Mouse (Mus musculus): ENCODE data around the gene Mrpl20. TPM values are rescaled to one million over a fixed set of nuclear protein-coding genes. Genes with fewer than 3 reads are reported as not detected.

The Mrpl20 gene
- polyA plus RNA-seq (2015; fragmentation: Nextera tagmentation; extraction: Ambion mirVana) = 193 and 228 TPM in 2 replicates

DNA sequence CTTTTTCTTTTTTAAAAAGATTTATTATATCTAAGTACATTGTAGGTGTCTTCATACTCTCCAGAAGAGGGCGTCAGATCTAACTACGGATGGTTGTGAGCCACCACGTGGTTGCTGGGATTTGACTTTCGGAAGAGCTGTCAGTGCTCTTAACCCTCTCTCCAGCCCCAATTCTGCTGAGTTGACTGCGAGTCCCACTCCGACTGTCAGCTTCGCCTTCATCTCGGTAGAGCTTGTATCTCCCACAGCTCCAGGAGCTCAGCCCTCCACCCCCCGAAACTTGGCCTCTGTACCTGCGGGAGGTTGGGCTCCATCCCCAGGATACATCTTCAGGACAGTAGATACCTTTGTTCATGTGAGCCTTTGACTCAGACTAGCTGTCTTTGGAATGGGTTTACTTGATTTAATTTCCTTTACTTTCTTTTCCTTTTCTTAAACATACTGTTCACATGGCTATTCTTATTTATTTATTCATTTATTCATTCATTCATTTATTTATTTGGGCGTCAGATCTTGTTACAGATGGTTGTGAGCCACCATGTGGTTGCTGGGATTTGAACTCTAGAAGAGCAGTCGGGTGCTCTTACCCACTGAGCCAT, at the start of gene Mrpl20:
TSS of gene Mrpl20 (plus strand) at position 138 of the 599 bp plus-strand sequence.
- WGBS = 12% methylated on average over 12 of the region's 12 CpGs
- H3K9me3 ChIP-seq = no peaks in the 10 kb centered on the region
- no peak for ATAC-seq (ENCODE audit: borderline replicate concordance, extremely low read depth, low FRiP score, low TSS enrichment)

DNA sequence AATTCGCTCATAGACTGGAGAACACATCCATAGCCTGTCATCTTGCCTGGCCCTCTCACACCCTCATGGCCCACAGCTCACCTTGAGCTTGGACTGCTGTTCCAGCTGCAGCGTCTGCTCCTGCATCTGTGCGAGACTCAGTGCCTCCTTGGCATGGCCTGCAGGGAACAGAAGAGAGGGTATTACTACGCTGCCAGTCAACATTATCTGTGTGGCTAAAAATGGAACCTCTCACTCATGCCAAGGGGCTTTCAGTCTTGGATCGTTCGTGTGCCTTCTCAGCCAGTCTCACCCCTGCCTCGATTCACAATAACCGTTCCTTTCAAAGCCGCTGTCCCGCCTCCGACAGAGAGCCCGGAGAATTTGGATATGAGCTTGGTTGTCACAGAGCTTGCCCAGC, 45.7 kb upstream of the Mrpl20 start:
- no peak overlapping the region for H3K4me2 ChIP-seq
- no peaks in the 10 kb centered on the region for H3K27me3 ChIP-seq
- H3K9me3 ChIP-seq = no peaks in the 10 kb centered on the region
- no peak overlapping the region for H3K27ac ChIP-seq
- H3K9ac ChIP-seq = no peak overlapping the region
- H3K4me3 ChIP-seq = no peak overlapping the region
- H3K36me3 ChIP-seq = peaks cover 51% of the 10 kb centered on the region
- WGBS = 92% methylated on average over 12 of the region's 12 CpGs
- ATAC-seq (ENCODE audit: borderline replicate concordance, extremely low read depth, low FRiP score, low TSS enrichment) = no peak
- H3K4me1 ChIP-seq = peaks cover 20% of the 10 kb centered on the region

More for the DNA sequence above, at the start of gene Mrpl20:
- Histone ChIP-seq H3K27ac (peak within 1 kb of the TSS; percentile 66), H3K4me3 (peak within 1 kb of the TSS; percentile 81), H3K9ac (peak within 1 kb of the TSS; percentile 73), H3K4me1 (peaks cover 17% of the 10 kb centered on the region), H3K27me3 (no peaks in the 10 kb centered on the region), H3K36me3 (peaks cover 9% of the 10 kb centered on the region), H3K4me2 (peak within 1 kb of the TSS; percentile 61)

DNA sequence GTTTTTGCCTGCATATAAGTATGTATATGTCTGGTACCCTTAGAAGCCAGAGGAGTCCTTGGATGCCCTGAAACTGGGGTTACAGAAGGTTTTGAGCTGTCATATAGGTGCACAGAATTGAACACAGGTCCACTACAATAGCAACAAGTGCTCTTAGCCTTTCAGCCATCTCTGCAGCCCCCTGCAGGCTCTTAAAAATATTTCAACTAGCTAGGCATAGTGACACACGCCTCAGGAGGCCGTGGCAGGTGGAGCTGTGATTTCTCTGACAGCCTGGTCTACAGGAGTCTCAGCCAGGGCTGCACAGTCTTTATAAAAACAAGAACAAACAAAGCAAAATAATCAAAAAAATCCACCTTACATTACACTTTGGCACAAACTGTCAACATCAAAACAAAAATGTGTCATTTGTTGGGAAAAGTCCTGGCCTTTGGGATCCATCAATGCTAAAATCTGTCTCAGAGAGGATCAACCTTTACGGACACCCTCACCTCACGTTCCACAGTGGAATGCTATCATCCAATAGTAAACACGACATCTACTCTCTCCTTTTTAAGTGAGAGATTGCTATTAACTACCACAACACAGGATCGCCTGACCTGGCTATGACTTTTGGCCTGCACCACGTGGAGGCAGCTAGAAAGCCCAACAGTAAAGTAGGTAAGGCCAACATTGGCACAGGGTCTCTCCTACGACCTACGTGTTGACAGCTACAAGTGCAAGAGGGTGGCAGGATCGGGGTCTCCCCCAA, 42.6 kb upstream of the Mrpl20 start:
- H3K27me3 ChIP-seq = no peaks in the 10 kb centered on the region
- H3K9me3 ChIP-seq = no peaks in the 10 kb centered on the region
- H3K9ac ChIP-seq = peak overlapping the region; percentile 83
- peak overlapping the region; percentile 96 for H3K4me3 ChIP-seq
- peaks cover 20% of the 10 kb centered on the region for H3K4me1 ChIP-seq
- no peak overlapping the region for H3K27ac ChIP-seq
- ATAC-seq (ENCODE audit: borderline replicate concordance, extremely low read depth, low FRiP score, low TSS enrichment) = 0 out of 2 replicates have a peak, but pooled peaks have one; percentile 4
- H3K4me2 ChIP-seq = peak overlapping the region; percentile 97
- peaks cover 23% of the 10 kb centered on the region for H3K36me3 ChIP-seq
- WGBS = 2% methylated on average over 10 of the region's 10 CpGs

DNA sequence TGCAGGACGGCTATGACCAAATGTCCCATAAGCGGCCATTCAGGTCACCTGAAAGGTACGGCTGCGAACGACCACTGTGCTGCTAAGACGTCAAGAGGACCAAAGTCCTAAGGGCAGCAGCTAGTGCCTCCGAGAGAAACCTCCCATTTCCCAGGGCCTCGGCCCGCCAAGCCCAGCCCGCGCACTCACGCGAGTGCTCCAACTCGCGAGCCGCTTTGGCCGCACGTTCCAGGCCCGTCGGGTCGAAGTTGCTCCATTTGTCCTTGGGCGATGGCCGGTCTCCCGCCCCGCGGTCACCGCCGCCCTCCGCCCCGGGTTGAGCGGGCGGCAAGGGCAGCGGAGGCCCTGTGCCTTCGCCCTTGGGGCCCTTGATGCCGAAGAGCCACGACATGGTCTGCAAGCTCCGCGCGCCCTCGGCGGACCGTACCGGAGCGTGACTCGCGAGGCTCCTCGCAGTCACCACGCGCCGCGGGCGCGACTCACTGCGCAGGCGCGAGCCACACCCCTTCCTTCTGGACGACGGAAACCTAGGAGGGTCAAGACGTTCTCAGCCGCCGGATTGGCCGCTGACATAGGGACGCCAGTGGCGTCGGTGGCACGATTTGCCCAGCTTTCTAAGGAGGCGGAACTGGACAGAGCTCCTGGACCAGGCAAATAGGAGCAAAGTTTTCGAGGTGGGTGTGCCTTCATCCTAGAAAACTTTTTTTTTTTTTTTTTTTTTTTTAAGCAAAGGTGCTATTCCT, 41.9 kb upstream of the Mrpl20 start, which contains the start of gene Atad3a:
TSS of gene Atad3a (minus strand) at position 481 of the 743 bp plus-strand sequence.
- H3K9ac ChIP-seq = peak within 1 kb of the TSS; percentile 83
- H3K4me1 ChIP-seq = peaks cover 20% of the 10 kb centered on the region
- peak within 1 kb of the TSS; percentile 48 for H3K27ac ChIP-seq
- H3K27me3 ChIP-seq = no peaks in the 10 kb centered on the region
- H3K4me2 ChIP-seq = peak within 1 kb of the TSS; percentile 97
- peaks cover 16% of the 10 kb centered on the region for H3K36me3 ChIP-seq
- H3K9me3 ChIP-seq = no peaks in the 10 kb centered on the region
- peak within 1 kb of the TSS; percentile 96 for H3K4me3 ChIP-seq
- ATAC-seq (ENCODE audit: borderline replicate concordance, extremely low read depth, low FRiP score, low TSS enrichment) = peak; percentile 98
- WGBS = under 1% methylated on average over 68 of the region's 68 CpGs

DNA sequence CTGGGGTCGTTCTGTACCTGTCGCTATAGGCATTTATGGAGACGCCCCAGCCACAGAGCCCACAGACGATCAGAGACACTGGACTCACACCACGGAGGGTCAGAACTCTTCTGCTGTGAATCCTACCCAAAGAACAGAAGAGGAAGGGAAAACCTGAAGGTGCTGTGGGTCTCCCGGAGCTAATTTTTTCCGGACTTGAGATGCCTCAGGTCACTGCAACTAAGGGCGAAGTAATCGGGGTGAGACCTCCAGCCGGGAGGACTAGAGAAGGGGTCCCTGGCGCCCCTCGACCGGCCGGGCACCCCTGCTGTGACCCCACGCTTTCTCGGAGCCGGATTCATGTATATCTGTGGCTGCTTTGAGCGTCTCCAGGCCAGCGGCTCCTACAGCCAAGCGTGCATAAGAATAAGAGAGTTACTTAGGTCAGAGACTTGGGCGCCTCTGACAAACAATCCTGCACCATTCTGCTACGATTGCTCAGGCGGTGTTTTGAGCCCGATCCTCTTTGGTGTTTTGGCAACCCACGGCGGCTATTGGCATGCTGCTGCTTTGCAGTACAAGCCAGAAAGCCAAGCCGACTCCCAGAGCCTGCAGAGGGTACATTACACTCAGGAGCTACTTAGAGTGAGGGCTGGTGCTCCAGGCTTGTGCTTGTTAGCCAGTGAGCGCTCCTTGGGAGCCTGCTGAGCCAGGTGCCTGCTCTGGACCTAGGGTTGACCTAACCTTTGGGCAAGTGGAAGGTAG, 41.1 kb upstream of the Mrpl20 start:
- Histone ChIP-seq H3K36me3 (peaks cover 8% of the 10 kb centered on the region), H3K27ac (peak overlapping the region; percentile 48; the same call in 1 of the 2 replicates), H3K4me1 (peaks cover 20% of the 10 kb centered on the region), H3K27me3 (no peaks in the 10 kb centered on the region), H3K4me3 (peak overlapping the region; percentile 96), H3K9ac (peak overlapping the region; percentile 83), H3K4me2 (peak overlapping the region; percentile 97), H3K9me3 (no peaks in the 10 kb centered on the region)
- peak; percentile 7; the same call in 1 of the 2 replicates for ATAC-seq (ENCODE audit: borderline replicate concordance, extremely low read depth, low FRiP score, low TSS enrichment)
- 1% methylated on average over 28 of the region's 28 CpGs for WGBS

DNA sequence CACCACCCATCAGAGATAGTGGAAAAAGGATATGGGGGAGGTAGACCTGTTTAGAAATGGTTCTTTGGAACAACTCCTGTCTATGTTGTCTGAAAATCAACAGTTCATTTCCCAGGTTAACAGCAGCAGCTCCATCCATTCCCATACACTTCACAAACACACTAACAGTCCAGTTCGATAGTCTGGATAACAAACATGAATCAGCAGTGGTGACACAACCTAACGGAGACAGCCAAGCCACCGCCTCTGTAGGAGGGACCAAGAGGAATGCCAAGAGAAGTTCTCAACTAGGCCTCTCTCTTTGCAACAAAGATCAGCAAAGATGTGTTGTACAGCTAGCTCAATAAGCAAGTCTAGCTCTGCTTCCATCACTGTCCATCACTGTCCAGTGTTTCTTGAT, 40.3 kb upstream of the Mrpl20 start:
- WGBS = 74% methylated on average over 3 of the region's 3 CpGs
- H3K27ac ChIP-seq = no peak overlapping the region
- H3K27me3 ChIP-seq = no peaks in the 10 kb centered on the region
- ATAC-seq (ENCODE audit: borderline replicate concordance, extremely low read depth, low FRiP score, low TSS enrichment) = no peak
- no peak overlapping the region; the same call in 1 of the 2 replicates for H3K4me2 ChIP-seq
- no peaks in the 10 kb centered on the region for H3K9me3 ChIP-seq
- H3K36me3 ChIP-seq = 0 out of 2 replicates have a peak, but pooled peaks cover under 1% of the 10 kb centered on the region
- H3K4me3 ChIP-seq = no peak overlapping the region
- H3K4me1 ChIP-seq = peaks cover 20% of the 10 kb centered on the region
- H3K9ac ChIP-seq = no peak overlapping the region

DNA sequence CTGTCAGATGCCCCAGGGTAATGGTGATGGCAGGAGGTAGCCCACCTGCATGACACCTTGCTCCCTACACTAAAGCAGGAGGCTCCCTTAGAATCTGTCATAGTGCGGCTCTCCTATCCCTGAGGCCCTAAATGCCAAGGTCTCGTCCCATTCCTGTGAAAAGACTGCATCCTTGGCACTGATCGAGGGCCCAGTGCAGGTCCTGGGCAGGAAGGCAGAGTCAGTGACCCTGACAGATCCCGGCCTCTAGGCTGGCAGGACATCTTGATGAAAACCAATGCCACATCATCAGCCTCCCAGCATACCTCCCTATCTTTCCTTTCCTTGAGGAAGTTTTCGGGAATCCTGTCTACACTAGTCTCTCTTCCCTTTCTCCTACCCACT, 33.2 kb upstream of the Mrpl20 start:
- peak overlapping the region; percentile 85 for H3K4me2 ChIP-seq
- no peak for ATAC-seq (ENCODE audit: borderline replicate concordance, extremely low read depth, low FRiP score, low TSS enrichment)
- H3K4me3 ChIP-seq = peak overlapping the region; percentile 49
- no peaks in the 10 kb centered on the region for H3K9me3 ChIP-seq
- 63% methylated on average over 5 of the region's 5 CpGs for WGBS
- H3K27me3 ChIP-seq = peaks cover 34% of the 10 kb centered on the region
- no peaks in the 10 kb centered on the region for H3K36me3 ChIP-seq
- H3K9ac ChIP-seq = peak overlapping the region; percentile 66; the same call in 1 of the 2 replicates
- peaks cover 22% of the 10 kb centered on the region for H3K4me1 ChIP-seq
- no peak overlapping the region for H3K27ac ChIP-seq

DNA sequence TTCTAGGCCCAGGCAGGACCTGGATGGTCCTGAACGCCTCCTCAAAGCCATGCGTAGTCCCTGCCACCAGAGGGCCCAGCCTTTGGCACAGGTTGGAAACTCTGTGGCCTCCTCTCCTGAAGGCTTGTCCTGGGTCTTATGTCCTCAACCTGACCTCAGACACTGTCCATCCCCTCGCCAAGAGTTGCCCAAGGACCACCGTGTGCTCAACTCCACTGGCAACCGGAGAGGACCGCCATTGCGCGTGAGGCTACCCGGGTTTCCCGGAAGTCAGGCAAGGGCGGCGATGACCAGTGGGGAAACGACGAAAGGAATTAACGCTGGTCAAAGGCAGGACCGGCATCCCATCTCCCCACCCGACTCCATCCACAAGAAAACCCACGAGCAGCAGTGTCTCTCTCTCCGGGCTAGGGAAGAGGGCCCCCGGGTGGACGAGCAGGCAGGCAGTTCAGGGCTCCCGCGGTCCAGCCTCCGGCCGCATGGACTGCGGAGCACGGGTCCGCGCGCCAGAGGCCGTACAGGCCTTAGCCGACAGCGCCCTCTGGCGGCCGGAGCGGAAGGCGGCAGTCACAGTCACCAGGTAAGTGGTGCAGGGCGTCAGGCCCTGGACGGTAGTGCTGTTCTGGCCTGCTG, 32.7 kb upstream of the Mrpl20 start:
- peak; percentile 86 for ATAC-seq (ENCODE audit: borderline replicate concordance, extremely low read depth, low FRiP score, low TSS enrichment)
- Histone ChIP-seq H3K36me3 (no peaks in the 10 kb centered on the region), H3K4me1 (peaks cover 27% of the 10 kb centered on the region), H3K27me3 (peaks cover 34% of the 10 kb centered on the region), H3K4me2 (peak overlapping the region; percentile 85), H3K27ac (peak overlapping the region; percentile 71), H3K9me3 (no peaks in the 10 kb centered on the region), H3K4me3 (peak overlapping the region; percentile 49), H3K9ac (peak overlapping the region; percentile 66)
- WGBS = under 1% methylated on average over 30 of the region's 39 CpGs

DNA sequence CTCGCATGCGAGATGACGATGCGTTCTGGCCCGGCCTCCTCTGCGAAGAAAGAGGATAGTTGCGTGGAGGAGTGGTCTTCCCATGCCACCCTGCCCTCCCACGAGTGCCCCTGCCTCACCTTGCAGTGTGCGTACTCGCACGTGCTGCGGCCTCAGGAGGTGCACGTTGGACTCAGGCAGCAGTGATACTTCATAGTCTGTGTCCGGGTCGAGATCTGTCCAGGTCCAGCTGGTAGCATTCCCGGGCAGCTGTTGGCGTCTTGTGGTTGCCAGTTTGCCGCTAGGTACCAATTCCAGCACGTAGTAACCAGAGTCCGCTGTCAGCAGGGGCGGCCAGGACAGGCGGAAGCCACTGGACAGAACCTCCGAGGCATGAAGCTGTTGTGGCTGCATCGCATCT, 32.1 kb upstream of the Mrpl20 start:
- no peak for ATAC-seq (ENCODE audit: borderline replicate concordance, extremely low read depth, low FRiP score, low TSS enrichment)
- Histone ChIP-seq H3K9ac (peak overlapping the region; percentile 66), H3K4me1 (peaks cover 34% of the 10 kb centered on the region), H3K4me2 (peak overlapping the region; percentile 85), H3K9me3 (no peaks in the 10 kb centered on the region), H3K36me3 (no peaks in the 10 kb centered on the region), H3K4me3 (peak overlapping the region; percentile 49), H3K27me3 (peaks cover 34% of the 10 kb centered on the region), H3K27ac (no peak overlapping the region)
- 35% methylated on average over 24 of the region's 24 CpGs for WGBS

DNA sequence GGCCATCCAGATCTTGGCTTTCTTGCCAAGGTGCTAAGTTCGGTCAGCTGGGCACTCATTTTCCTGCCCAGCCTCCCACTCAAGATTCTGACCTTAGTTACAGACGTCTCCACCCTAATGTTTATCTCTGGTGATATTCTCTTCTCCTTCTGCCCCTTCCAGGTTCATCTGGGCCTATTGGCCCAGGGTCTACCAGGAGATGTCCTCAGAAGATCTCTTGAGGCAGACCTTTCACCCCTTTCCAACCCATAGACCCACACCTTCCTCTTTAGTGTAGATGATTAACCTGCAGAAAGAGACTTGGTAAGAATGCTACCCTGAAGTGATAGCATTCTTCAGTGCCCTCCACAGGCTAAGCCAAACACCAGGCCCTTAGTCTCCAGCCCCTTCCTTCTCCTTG, 31.0 kb upstream of the Mrpl20 start:
- no peak for ATAC-seq (ENCODE audit: borderline replicate concordance, extremely low read depth, low FRiP score, low TSS enrichment)
- H3K4me3 ChIP-seq = no peak overlapping the region

DNA sequence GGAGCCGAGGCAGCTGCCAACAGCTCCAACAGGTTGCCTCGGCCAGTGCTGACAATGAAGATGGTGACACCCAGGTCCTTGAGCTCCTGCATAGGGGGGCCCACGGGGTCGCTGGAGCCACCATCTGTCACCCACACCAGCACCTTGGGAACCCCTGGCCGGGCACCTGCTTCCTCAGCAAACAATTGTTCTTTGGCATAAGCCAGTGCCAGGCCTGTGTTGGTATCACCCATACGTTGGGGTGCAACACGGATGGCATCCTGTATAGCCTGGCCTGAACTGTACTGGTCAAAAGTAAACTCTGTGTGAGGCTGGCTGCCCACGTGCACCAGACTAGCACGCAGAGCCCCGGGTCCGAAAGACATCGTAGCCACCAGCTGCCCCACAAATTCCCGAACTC, 29.9 kb upstream of the Mrpl20 start:
- Histone ChIP-seq H3K27me3 (peaks cover 34% of the 10 kb centered on the region), H3K4me2 (no peak overlapping the region), H3K36me3 (no peaks in the 10 kb centered on the region), H3K4me1 (peaks cover 51% of the 10 kb centered on the region), H3K27ac (no peak overlapping the region), H3K9ac (no peak overlapping the region), H3K4me3 (no peak overlapping the region), H3K9me3 (no peaks in the 10 kb centered on the region)
- WGBS = 85% methylated on average over 13 of the region's 13 CpGs
- ATAC-seq (ENCODE audit: borderline replicate concordance, extremely low read depth, low FRiP score, low TSS enrichment) = no peak

More for the DNA sequence above, 31.0 kb upstream of the Mrpl20 start:
- WGBS = 70% methylated on average over 2 of the region's 2 CpGs
- Histone ChIP-seq H3K27ac (no peak overlapping the region), H3K36me3 (no peaks in the 10 kb centered on the region), H3K27me3 (peaks cover 34% of the 10 kb centered on the region), H3K9ac (no peak overlapping the region), H3K9me3 (no peaks in the 10 kb centered on the region), H3K4me1 (peaks cover 43% of the 10 kb centered on the region), H3K4me2 (no peak overlapping the region)

All from lung, embryonic 15.5 days (tissue).